Mouse (Mus musculus): ENCODE results near the gene Kcnk6. TPM values are rescaled to one million over a fixed set of nuclear protein-coding genes. Genes with fewer than 3 reads are reported as not detected.

Gene Kcnk6
- 4.9 TPM for polyA plus RNA-seq (2014; fragmentation: Illumina TruSeq; extraction: RNeasy Lipid Tissue Mini Kit (QIAGEN cat#74804); ENCODE audit: insufficient read depth, low read depth, low replicate concordance)

GRCm38 (mm10) chr7:29232247-29233013 lies at the start of gene Kcnk6:
TSS of gene Kcnk6 (minus strand) at chr7:29232515.

GRCm38 (mm10) chr7:29281201-29282073 lies 49.1 kb upstream of the Kcnk6 start, which contains the start of gene Spint2:
TSS of gene Spint2 (minus strand) at chr7:29281912.

DNA sequence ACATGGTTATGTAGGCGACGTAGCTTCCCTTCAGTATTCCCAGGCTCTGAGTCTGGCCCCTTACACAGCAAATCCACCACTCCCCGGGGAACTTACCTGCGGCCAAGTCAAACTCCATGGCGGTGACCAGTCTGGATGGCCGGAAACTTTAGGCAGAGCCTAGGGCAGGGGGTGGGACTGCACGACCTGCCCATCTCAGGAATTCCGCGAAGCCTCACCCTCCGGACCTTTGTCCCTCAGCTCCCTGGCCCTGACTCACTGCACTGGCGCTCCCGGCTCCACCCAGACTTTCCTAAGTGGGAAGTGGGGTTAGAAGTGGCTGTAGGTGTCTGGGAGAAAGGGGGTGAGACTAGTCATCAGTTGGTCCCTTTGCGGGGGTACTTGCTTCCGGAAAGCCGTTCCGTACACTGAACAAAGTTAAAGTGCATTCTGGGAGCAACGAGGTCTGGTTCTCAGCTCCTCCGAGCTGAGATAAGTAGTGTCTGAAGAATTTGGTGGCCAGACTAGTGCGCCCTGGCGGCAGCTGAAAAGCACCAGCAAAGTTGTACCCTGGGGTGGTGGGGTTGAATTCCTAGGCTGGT lies 16.0 kb upstream of the Kcnk6 start, which contains the start of gene 2200002D01Rik:
Gene 2200002D01Rik (minus strand): TSS at position 206 of the 581 bp plus-strand sequence.

GRCm38 (mm10) chr7:29238019-29238967 lies 6.0 kb upstream of the Kcnk6 start, which contains the start of gene Yif1b:
TSS of gene Yif1b (plus strand) at chr7:29238329.

GRCm38 (mm10) chr7:29213675-29214082 lies 18.6 kb downstream of the Kcnk6 start, which contains the start of gene Catsperg1:
TSS of gene Catsperg1 (minus strand) at chr7:29214035.

DNA sequence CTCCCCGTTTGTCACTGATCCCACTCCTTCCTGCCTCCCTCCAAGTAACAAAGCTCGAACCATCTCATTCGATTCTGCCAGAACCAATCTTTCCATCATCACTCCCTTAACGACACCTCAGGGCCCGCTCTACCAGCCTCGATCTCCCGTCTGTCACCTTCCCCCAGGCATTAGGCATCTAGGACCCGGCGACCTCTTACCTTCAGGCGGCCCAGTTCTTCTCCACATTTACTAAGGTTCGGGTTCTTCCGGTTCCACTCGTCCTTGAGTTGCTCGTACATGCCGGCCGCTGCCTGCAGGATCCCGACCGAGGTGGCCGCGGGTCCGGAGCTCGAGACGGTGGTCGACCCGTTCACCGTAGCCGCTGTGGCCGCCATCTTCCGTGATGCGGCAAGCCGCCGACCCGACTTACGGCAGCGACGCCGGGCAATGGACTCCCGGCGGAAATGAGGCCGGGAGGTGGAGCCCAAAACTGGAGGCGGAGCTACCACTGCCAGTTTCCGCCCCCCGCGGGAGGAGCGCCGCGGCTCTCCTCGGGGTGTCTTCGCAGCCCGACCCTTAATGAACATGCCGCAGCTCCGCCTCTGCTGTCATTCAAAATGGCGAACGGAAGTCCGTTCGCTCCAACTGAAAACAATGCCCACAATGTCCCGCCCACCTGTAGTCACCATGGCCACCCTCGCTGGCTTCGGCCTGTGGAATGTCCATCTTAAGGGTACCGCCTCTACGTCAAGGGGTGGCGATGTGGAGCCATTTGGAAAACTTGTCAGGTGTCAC lies 52.0 kb downstream of the Kcnk6 start, which contains the start of gene Psmd8:
Gene Psmd8 (minus strand): TSS at position 625 of the 777 bp plus-strand sequence.

Other genes starting within 250 kb of the Kcnk6 start
- gene Ryr1, start 107.3 kb downstream of the Kcnk6 start, polyA plus RNA-seq (2014; fragmentation: Illumina TruSeq; extraction: RNeasy Lipid Tissue Mini Kit (QIAGEN cat#74804); ENCODE audit: insufficient read depth, low read depth, low replicate concordance): 0.08 TPM
- gene Rasgrp4, start 97.7 kb downstream of the Kcnk6 start, polyA plus RNA-seq (2014; fragmentation: Illumina TruSeq; extraction: RNeasy Lipid Tissue Mini Kit (QIAGEN cat#74804); ENCODE audit: insufficient read depth, low read depth, low replicate concordance): 5.1 TPM
- gene Fam98c, start 76.3 kb downstream of the Kcnk6 start, polyA plus RNA-seq (2014; fragmentation: Illumina TruSeq; extraction: RNeasy Lipid Tissue Mini Kit (QIAGEN cat#74804); ENCODE audit: insufficient read depth, low read depth, low replicate concordance): 23.6 TPM
- gene Ggn, start 62.3 kb downstream of the Kcnk6 start, polyA plus RNA-seq (2014; fragmentation: Illumina TruSeq; extraction: RNeasy Lipid Tissue Mini Kit (QIAGEN cat#74804); ENCODE audit: insufficient read depth, low read depth, low replicate concordance): 0.64 TPM
- 0.83 TPM for gene Spred3, start 62.1 kb downstream of the Kcnk6 start, polyA plus RNA-seq (2014; fragmentation: Illumina TruSeq; extraction: RNeasy Lipid Tissue Mini Kit (QIAGEN cat#74804); ENCODE audit: insufficient read depth, low read depth, low replicate concordance)
- 134 TPM for gene Psmd8, start 51.8 kb downstream of the Kcnk6 start, polyA plus RNA-seq (2014; fragmentation: Illumina TruSeq; extraction: RNeasy Lipid Tissue Mini Kit (QIAGEN cat#74804); ENCODE audit: insufficient read depth, low read depth, low replicate concordance)
- 0.96 TPM for gene Catsperg1, start 18.5 kb downstream of the Kcnk6 start, polyA plus RNA-seq (2014; fragmentation: Illumina TruSeq; extraction: RNeasy Lipid Tissue Mini Kit (QIAGEN cat#74804); ENCODE audit: insufficient read depth, low read depth, low replicate concordance)
- gene Yif1b, start 5.8 kb upstream of the Kcnk6 start, polyA plus RNA-seq (2014; fragmentation: Illumina TruSeq; extraction: RNeasy Lipid Tissue Mini Kit (QIAGEN cat#74804); ENCODE audit: insufficient read depth, low read depth, low replicate concordance): 64.6 TPM
- gene 2200002D01Rik, start 16.0 kb upstream of the Kcnk6 start, polyA plus RNA-seq (2014; fragmentation: Illumina TruSeq; extraction: RNeasy Lipid Tissue Mini Kit (QIAGEN cat#74804); ENCODE audit: insufficient read depth, low read depth, low replicate concordance): 37.1 TPM
- 307 TPM for gene Spint2, start 49.4 kb upstream of the Kcnk6 start, polyA plus RNA-seq (2014; fragmentation: Illumina TruSeq; extraction: RNeasy Lipid Tissue Mini Kit (QIAGEN cat#74804); ENCODE audit: insufficient read depth, low read depth, low replicate concordance)
- 146 TPM for gene Ppp1r14a, start 56.8 kb upstream of the Kcnk6 start, polyA plus RNA-seq (2014; fragmentation: Illumina TruSeq; extraction: RNeasy Lipid Tissue Mini Kit (QIAGEN cat#74804); ENCODE audit: insufficient read depth, low read depth, low replicate concordance)
- 0.95 TPM for gene Dpf1, start 71.4 kb upstream of the Kcnk6 start, polyA plus RNA-seq (2014; fragmentation: Illumina TruSeq; extraction: RNeasy Lipid Tissue Mini Kit (QIAGEN cat#74804); ENCODE audit: insufficient read depth, low read depth, low replicate concordance)

Data from lung, adult 10 weeks (tissue).